Mouse (Mus musculus): ENCODE data around the gene Cfap73.

GRCm38 (mm10) chr5:120584968-120585367, 49.1 kb downstream of the Cfap73 start:
- TF ChIP-seq EP300 (IDR thresholded peaks at IDR 0.05; ENCODE audit: insufficient read depth, low read depth, low read length) = no peak
- no peak for TF ChIP-seq POLR2A (IDR thresholded peaks at IDR 0.05; ENCODE audit: insufficient read depth, low read length)
